Mouse (Mus musculus): ENCODE data around the gene Mef2a.

Mef2a gene

GRCm38 (mm10) chr7:67246067-67246466 lies 126.6 kb downstream of the Mef2a start:
- no peak for DNase-seq (ENCODE audit: low read depth, low spot score)

DNA sequence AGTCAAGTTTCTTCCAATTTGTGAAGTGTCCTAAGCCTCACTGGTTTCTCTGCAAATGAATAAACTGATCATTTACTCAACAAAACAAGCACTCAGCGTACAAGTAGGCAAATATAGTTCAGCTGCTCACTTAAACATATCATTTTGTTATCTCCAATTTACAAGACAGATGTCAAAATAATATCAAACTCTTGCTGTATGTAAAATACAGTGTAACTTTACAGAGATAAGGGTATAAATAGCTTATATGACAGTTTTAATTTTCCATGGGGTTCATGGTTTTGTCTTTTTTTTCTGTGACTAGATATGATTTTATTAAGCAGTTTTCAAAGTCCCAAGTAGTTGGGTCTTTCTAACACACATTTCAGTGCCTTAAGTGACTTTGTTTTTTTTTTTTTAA lies 127.4 kb downstream of the Mef2a start:
- no peak for DNase-seq (ENCODE audit: low read depth, low spot score)

GRCm38 (mm10) chr7:67243894-67244282 lies 128.8 kb downstream of the Mef2a start:
- DNase-seq (ENCODE audit: low read depth, low spot score): peak; percentile 26

GRCm38 (mm10) chr7:67243121-67243893 lies 129.4 kb downstream of the Mef2a start:
- peak; percentile 61 for DNase-seq (ENCODE audit: low read depth, low spot score)

GRCm38 (mm10) chr7:67241969-67242368 lies 130.7 kb downstream of the Mef2a start:
- DNase-seq (ENCODE audit: low read depth, low spot score): no peak

DNA sequence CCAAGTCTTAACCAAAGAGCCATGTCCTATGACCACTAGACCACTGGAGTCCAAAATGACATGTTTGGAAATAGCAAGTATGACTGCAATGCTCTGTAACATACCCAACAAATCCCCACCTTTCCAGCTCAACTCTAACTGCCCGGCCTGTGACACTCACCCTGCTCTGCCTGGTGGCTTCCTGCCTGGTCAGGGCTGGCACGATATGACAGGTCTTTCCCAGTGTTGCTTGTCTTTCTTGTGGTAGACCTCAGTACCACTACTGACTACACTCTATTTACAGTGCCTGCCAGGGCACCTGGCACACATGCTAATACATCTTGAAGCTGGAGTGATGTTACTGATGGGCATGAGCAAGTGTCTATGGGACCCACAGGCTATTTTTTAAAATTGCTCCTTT lies 134.9 kb downstream of the Mef2a start:
- no peak for DNase-seq (ENCODE audit: low read depth, low spot score)

GRCm38 (mm10) chr7:67236351-67236750 lies 136.3 kb downstream of the Mef2a start:
- no peak for DNase-seq (ENCODE audit: low read depth, low spot score)

DNA sequence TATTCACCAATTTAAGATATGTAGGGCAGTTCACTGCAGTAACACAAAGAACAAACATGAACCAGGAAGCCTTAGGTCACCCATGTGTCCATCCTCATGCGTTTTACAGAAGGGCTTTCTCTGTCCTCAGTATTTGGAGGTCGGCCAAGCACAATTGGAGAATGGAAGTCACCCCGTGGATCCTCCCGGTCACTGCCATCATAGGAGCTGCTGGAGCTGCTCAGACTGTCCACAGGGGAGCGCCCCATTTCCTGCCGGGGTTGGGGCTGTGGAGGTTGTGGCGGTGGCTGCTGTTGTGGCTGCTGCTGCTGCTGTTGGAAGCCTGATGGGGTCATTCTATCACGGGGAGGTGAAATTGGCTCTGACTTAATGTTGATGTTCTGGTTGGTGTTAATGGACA lies 137.9 kb downstream of the Mef2a start:
- DNase-seq (ENCODE audit: low read depth, low spot score): no peak

GRCm38 (mm10) chr7:67232504-67232903 lies 140.2 kb downstream of the Mef2a start:
- DNase-seq (ENCODE audit: low read depth, low spot score): no peak

DNA sequence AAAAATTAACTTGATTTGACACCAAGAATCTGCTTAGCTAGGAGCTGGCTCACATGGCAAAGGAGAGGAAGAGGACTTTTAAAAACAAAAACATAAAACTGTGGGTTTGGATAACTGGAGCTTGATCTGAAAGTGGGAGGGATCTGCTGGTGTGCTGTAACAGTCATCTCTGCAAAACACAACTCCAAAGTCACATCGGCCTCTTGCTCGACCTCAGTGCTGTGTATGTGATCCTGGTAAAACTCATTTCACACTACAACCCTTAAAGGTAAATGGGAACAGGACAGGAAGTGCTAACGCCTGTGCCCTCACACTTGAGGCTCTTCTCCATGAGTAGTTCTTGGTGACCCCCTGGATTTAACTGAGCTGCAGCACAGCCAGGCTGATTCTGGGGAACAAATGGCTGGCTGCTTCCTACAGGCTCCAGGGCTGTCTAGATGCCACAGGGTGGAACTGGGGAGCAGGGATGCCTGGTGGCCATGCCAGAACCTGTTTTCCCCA lies 142.0 kb downstream of the Mef2a start:
- DNase-seq (ENCODE audit: low read depth, low spot score): no peak

DNA sequence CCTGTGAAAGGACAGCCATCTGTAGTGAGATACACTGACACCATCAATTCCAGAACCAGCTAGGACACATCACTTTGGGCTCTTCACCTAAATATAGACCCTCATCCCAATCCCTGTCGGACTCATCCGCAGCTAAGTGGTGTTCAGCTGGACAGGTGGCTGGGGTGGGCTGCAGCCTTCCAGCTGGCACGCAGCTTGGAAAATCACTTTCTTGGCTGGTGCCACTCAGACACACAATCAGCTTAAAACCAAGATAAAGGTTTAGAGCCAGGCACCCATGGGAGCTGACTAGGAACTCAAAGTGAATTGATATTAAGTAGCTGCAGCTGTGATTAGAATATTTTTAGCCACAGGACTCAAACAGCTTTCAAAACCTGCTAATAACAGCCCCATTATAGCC lies 142.4 kb downstream of the Mef2a start:
- no peak for DNase-seq (ENCODE audit: low read depth, low spot score)

DNA sequence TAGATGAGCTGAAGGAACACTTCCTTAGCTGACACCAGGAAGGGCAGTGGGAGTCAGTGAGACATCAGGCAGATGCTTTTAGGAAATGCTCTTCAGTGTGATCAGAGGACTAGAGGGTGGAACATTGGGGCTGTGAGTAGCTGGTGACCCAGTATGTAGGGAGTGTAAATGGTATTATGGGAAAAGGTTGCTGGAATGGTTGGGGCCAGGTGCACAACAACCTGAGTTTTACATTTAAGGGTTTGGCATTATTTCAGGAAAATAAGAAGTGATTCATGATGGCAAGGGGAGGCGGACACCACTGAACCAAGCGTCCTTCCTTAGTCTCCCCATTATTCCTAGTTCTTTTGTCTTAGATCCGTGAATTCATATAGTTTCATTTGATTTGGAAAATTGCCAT lies 143.0 kb downstream of the Mef2a start:
- DNase-seq (ENCODE audit: low read depth, low spot score): no peak

DNA sequence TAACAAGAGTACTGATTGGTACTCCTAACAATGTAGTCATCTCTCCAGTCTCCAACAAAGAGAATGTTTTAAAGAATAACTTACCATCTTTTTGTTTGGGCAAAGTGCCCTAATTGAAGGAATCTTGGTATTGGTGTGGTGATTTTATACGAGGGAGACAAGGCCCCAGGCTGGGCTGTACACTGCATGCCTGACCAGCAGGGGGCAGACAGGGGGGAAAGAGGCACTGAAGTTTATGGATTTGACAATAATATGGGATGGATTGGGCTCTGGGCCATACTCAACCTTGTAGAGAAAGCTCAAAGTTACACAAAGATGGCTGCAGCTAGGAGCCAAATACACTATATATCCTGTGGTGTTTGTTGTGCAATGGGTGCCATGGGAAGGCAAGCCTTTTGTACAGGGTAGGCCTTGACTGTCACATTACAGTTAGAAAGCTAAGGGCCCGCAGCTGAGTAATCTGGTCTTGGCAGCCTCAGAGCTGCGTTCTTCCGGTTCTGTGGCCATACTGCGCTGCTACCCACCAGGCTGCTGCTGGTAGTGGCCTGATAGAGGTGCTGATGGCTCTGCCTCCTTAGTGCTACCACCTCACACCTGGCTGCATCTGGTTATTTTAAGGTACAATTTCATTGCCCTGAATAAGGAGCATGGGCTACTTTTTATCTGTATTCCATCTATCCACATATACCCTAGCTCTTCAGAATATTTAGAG lies 143.6 kb downstream of the Mef2a start:
- DNase-seq (ENCODE audit: low read depth, low spot score): peak; percentile 63

- no peak for DNase-seq (ENCODE audit: low read depth, low spot score)
Measured at GRCm38 (mm10) chr7:67228390-67228789, 144.3 kb downstream of the Mef2a start.

DNA sequence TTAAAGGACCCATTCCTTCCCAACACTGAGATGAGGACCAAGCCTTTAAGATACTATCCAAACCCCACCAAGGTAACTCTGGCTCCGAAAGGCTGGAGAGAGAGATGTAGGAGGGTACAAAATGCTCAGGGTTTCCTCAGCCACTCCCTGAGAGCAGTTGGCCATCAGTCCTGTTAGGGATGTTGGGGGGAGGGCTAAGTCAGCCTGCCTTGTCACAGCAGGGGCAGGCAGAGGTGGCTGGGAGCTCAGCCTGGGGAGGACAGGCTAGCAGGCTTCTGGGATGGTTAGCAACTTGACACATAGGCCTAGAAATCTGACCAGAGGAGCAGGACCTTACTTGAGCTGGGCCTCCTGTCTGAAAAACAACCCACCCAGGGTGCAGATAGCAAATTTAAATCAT lies 145.1 kb downstream of the Mef2a start:
- no peak for DNase-seq (ENCODE audit: low read depth, low spot score)

- no peak for DNase-seq (ENCODE audit: low read depth, low spot score)
Measured at GRCm38 (mm10) chr7:67225943-67226625, 146.6 kb downstream of the Mef2a start.

DNA sequence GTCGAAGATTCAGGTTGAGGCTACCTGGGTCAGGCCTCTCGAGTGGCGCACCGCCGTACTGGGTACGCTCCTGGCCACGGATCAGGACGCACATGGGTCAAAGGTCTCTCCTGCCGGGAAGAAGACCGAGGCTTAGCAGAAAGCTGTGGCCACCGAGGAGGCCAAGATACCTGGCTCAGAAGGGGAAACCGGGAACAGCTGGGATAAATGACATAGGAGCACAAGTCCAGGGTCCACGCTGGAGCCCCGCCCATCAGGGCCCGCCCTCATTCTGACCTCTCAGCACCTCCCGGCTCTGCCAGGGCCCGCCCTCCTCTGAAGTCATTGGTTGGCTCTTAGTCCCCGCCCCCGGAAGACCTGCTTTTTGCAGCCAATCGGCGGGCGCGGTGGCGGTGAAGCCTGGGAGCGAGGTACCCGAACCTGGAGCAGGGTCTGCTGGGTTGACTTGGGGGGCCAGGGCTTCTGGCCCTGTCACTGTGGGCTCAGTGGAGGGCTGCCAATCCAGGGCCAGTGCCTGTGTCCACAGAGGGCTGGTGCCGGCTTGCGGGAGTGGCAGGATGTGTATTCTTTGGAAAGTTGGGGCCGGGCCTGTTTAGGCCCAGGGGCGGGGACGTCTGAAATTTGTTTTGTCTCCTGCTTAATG lies 150.3 kb downstream of the Mef2a start, which contains the start of gene Lysmd4:
Gene Lysmd4, plus strand, starts transcription at position 325 of the 643 bp plus-strand sequence.
- peak; percentile 95 for DNase-seq (ENCODE audit: low read depth, low spot score)

- DNase-seq (ENCODE audit: low read depth, low spot score): peak; percentile 84
Measured at GRCm38 (mm10) chr7:67217025-67217424, 155.6 kb downstream of the Mef2a start.

GRCm38 (mm10) chr7:67216351-67216750 lies 156.3 kb downstream of the Mef2a start:
- no peak for DNase-seq (ENCODE audit: low read depth, low spot score)

DNA sequence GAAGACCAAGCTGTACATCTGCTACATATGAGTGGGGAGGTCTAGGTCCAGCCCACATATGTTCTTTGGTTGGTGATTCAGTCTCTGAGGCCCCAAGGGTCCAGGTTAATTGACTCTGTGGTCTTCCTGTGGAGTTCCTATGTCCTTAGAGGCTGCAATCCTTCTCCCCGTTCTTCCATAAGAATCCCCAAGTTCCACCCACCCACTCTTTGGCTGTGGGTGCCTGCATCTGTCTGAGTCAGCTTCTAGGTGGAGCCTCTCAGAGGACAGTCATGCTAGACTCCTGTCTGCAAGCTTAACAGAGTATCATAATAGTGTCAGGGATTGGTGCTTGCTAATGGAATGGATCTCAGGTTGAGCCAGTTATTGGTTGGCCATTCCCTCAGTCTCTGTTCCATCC lies 159.1 kb downstream of the Mef2a start:
- DNase-seq (ENCODE audit: low read depth, low spot score): no peak

- DNase-seq (ENCODE audit: low read depth, low spot score): no peak
Measured at GRCm38 (mm10) chr7:67211971-67212370, 160.7 kb downstream of the Mef2a start.

DNA sequence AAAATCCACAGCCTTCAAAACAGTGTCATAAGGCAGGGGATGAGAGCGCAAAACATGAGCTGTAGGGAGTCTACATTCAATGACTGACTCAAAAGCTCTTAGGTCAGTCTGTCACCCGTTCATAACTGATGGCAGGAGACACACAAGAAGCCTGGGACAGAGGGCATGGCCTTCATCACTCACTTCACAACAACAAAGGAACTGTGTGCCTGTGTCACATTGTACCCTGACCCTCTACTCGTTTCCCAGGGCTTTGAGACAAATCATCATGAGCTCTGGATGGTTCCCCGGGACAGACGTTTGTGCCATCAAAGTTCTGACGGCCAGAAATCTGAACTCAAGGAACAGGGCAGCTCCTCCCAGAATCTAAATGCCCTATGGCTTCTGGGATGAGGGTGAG lies 161.3 kb downstream of the Mef2a start:
- no peak for DNase-seq (ENCODE audit: low read depth, low spot score)

Data from CD4-positive, CD25-positive, alpha-beta regulatory T cell, adult 2 months (primary cell).